26 mouse cellular contexts compared by ENCODE assay signal in genomic region chr7:30924581-30924980, GRCm38 (mm10). TPM values are rescaled to one million over a fixed set of nuclear protein-coding genes. Genes with fewer than 3 reads are reported as not detected.
"Had no signal": no experiment of that assay in that cellular context is flagged by ENCODE, and none has a peak within 500 bp of the region (broad histone marks: within the 10 kb centered on the region; RNA-seq: fewer than 3 reads in every experiment).

Hamp2 (minus strand) TSS chr7:30924681.

RNA-seq across cellular contexts. Expression of gene Hamp2, which starts in this region (rescaled TPM):
- total RNA-seq: common myeloid progenitor, adult 5-6 weeks; forebrain, postnatal 0 days; gastrocnemius, adult 18-20 months; gastrocnemius, adult 2 months; gastrocnemius, adult 8-10 months; gastrocnemius, postnatal 10 days; gastrocnemius, postnatal 14 days; gastrocnemius, postnatal 25 days; gastrocnemius, postnatal 36 days; gastrocnemius, postnatal 4 days; granulocyte monocyte progenitor cell, adult 5-6 weeks had no signal
- polyA plus RNA-seq: cortical plate, adult 2 months; embryonic facial prominence, embryonic 10.5 days; embryonic facial prominence, embryonic 11.5 days; embryonic facial prominence, embryonic 12.5 days; embryonic facial prominence, embryonic 14.5 days; embryonic facial prominence, embryonic 15.5 days; erythroblast, embryonic 14.5 days; forebrain, embryonic 10.5 days; forebrain, embryonic 11.5 days; forebrain, embryonic 12.5 days; forebrain, embryonic 13.5 days; forebrain, embryonic 14.5 days; forebrain, embryonic 15.5 days; forebrain, embryonic 16.5 days; forebrain, postnatal 0 days; frontal cortex, adult 2 months had no signal
